Mouse (Mus musculus) megakaryocyte, embryonic 14.5 days (primary cell): Measurements from ENCODE around the gene Tmcc3.

Source experiments
- FLI1 ChIP-seq: IDR thresholded peaks from 2 replicates; pipeline ENCODE4 v1.6.1; 2012; ENCODE audit warnings: low read length, inconsistent platforms, mixed read lengths
- GATA1 ChIP-seq: IDR thresholded peaks from 3 replicates; pipeline ENCODE4 v1.6.1; 2012; ENCODE audit warnings: mixed read lengths, low read length, inconsistent platforms, borderline replicate concordance

GRCm38 (mm10) chr10:94313146-94313545, 1.4 kb downstream of the Tmcc3 start:
- TF ChIP-seq GATA1 (no peak), FLI1 (no peak)
